Mouse (Mus musculus) CH12.LX (cell line): Measurements from ENCODE around the gene Ift74.

Experiments
- CHD2 ChIP-seq: IDR thresholded peaks from 2 replicates; pipeline ENCODE4 v1.6.1; 2011; ENCODE audit warnings: low read length, improper control_type of control experiment
- CTCF ChIP-seq, 2 experiments: IDR thresholded peaks in 1 of 2; conservative IDR thresholded peaks in 1 of 2; 2 replicates each; pipeline ENCODE4 v1.5.1; 2011 to 2012; ENCODE audit warnings: low read depth in 2 of 2, low read length in 2 of 2, improper control_type of control experiment in 1 of 2, inconsistent platforms in 1 of 2, mild to moderate bottlenecking in 1 of 2, moderate library complexity in 1 of 2
- E2F4 ChIP-seq: IDR thresholded peaks from 2 replicates; pipeline ENCODE4 v1.6.1; 2011; ENCODE audit warnings: low read depth, low read length, improper control_type of control experiment; ENCODE audit not compliant: insufficient replicate concordance
- GABPA ChIP-seq: IDR thresholded peaks from 2 replicates; pipeline ENCODE4 v1.6.1; 2012; ENCODE audit warnings: low read depth, low read length, improper control_type of control experiment, inconsistent platforms; ENCODE audit not compliant: insufficient replicate concordance
- JUND ChIP-seq: conservative IDR thresholded peaks from 2 replicates; pipeline ENCODE4 v1.6.1; 2011; ENCODE audit warnings: low read depth, low read length, improper control_type of control experiment
- POLR2A ChIP-seq: IDR thresholded peaks from 2 replicates; pipeline ENCODE4 v1.6.1; 2011; ENCODE audit warnings: low read depth, mild to moderate bottlenecking, improper control_type of control experiment, low read length
- POLR2AphosphoS2 ChIP-seq: IDR thresholded peaks from 2 replicates; pipeline ENCODE4 v1.6.1; 2011; ENCODE audit warnings: low read depth, low read length, improper control_type of control experiment
- TCF12 ChIP-seq: IDR thresholded peaks from 2 replicates; pipeline ENCODE4 v1.6.1; 2014; ENCODE audit warnings: low read depth, mild to moderate bottlenecking, inconsistent platforms, low read length, improper control_type of control experiment
- USF1 ChIP-seq: IDR thresholded peaks from 2 replicates; pipeline ENCODE4 v1.6.1; 2014; ENCODE audit warnings: low read depth, mild to moderate bottlenecking, inconsistent platforms, low read length, improper control_type of control experiment
- ZNF384 ChIP-seq: IDR thresholded peaks from 2 replicates; pipeline ENCODE4 v1.6.1; 2012; ENCODE audit warnings: low read depth, low read length, improper control_type of control experiment, inconsistent platforms

GRCm38 (mm10) chr4:94683305-94683704, 69.0 kb downstream of the Ift74 start:
- TF ChIP-seq CTCF (conservative IDR thresholded peaks at IDR 0.05 in 1 of 2, IDR thresholded peaks at IDR 0.05 in 1 of 2; ENCODE audit: low read depth in 2 of 2, low read length in 2 of 2) (no peak), JUND (no peak), POLR2AphosphoS2 (no peak), POLR2A (no peak), TCF12 (no peak), GABPA (no peak), CHD2 (no peak), ZNF384 (no peak), E2F4 (no peak), USF1 (no peak)
